Comparison of ENCODE assay signal across 9 mouse cellular contexts in the genomic region with DNA sequence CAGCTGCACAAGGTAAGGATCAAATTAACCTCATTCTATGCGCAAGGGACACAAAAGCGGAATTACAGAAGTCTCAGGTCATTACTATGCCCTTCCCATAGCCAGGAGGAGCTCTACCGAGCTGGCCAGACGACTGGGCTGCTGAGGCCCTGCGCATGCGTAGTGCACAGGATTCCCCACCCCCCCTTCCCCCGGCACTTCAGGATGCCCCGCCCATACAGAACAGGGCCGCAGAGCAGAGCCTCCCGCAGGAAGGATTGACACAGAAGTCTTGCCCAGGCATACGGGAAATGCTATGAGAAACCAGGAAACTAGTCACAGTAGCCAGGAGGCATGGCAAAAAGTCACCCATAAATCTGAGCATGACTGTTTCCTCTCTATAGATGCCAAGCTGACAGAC. TPM values are rescaled to one million over a fixed set of nuclear protein-coding genes. Genes with fewer than 3 reads are reported as not detected.
DNase-seq lines count a peak whose midpoint lies in the region; ATAC-seq and TF ChIP-seq lines count a peak whose summit lies in the region.
"Had no signal": no experiment of that assay in that cellular context is flagged by ENCODE, and none has a peak within 500 bp of the region (broad histone marks: within the 10 kb centered on the region; RNA-seq: fewer than 3 reads in every experiment).

No protein-coding gene starts in this region.

- H3K27me3 ChIP-seq in liver, adult 2 months (ENCODE audit: control insufficient read depth, insufficient read depth, low read length), result no peaks in the 10 kb centered on the region
- H3K27me3 ChIP-seq in midbrain, embryonic 16.5 days (ENCODE audit: control insufficient read depth, insufficient read depth, low read depth, low read length), result no peaks in the 10 kb centered on the region

- H3K4me1 ChIP-seq in cortical plate, adult 2 months (ENCODE audit: control insufficient read depth, insufficient read depth, low read length), result peaks cover 2% of the 10 kb centered on the region; the same call in 1 of the 2 replicates
- peaks cover 2% of the 10 kb centered on the region; the same call in 1 of the 2 replicates for H3K4me1 ChIP-seq in liver, adult 2 months (ENCODE audit: control insufficient read depth, insufficient read depth, low read length)
- peaks cover 4% of the 10 kb centered on the region; the same call in 1 of the 2 replicates for H3K4me1 ChIP-seq in midbrain, embryonic 16.5 days (ENCODE audit: control insufficient read depth, insufficient read depth, low read length)

- H3K9ac ChIP-seq in liver, adult 2 months (ENCODE audit: low read depth, low read length), result no peak overlapping the region
- 0 out of 2 replicates have a peak overlapping the region, but pooled peaks have one; percentile 5 for H3K9ac ChIP-seq in midbrain, embryonic 16.5 days (ENCODE audit: low read depth, low read length)

- peak overlapping the region; percentile 14 for H3K4me3 ChIP-seq in cortical plate, adult 2 months (ENCODE audit: insufficient read depth, low read length)
- H3K4me3 ChIP-seq in liver, adult 2 months (ENCODE audit: insufficient read depth, low read depth, low read length), result peak overlapping the region; percentile 36; the same call in 1 of the 2 replicates
- peak overlapping the region; percentile 25 for H3K4me3 ChIP-seq in midbrain, embryonic 16.5 days (ENCODE audit: low read depth, low read length)
- H3K4me3 ChIP-seq: myocyte had no signal

- H3K36me3 ChIP-seq in liver, adult 2 months (ENCODE audit: control insufficient read depth, insufficient read depth, low read length), result no peaks in the 10 kb centered on the region
- no peaks in the 10 kb centered on the region for H3K36me3 ChIP-seq in midbrain, embryonic 16.5 days (ENCODE audit: control insufficient read depth, insufficient read depth, low read length)

- TF ChIP-seq CTCF in cortical plate, adult 2 months (IDR thresholded peaks at IDR 0.05; ENCODE audit: extremely low read depth, insufficient read depth, low read length), result no peak
- peak; percentile 54 for TF ChIP-seq CTCF in liver, adult 2 months (IDR thresholded peaks at IDR 0.05; ENCODE audit: low read depth, low read length)

- intact Hi-C loops in left cerebral cortex, postnatal 36 days (cut with DNase I), result no loop called here
- intact Hi-C loops in left cerebral cortex, postnatal 14 days (cut with DNase I), result no loop called here
- intact Hi-C loops in gastrocnemius, postnatal 36 days (cut with DNase I), result no loop called here

- 9% methylated on average over 11 of the region's 11 CpGs for WGBS in liver, adult 2 months
- WGBS in midbrain, embryonic 16.5 days, result 1% methylated on average over 11 of the region's 11 CpGs

- H3K79me2 ChIP-seq in liver, adult 2 months (ENCODE audit: control insufficient read depth, insufficient read depth, low read length), result no peaks in the 10 kb centered on the region

- peak; percentile 17 to 27 for DNase-seq in left cerebral cortex, postnatal 36 days (ENCODE audit: low spot score in 2 of 2)
- no peak for DNase-seq in left cerebral cortex, postnatal 14 days (ENCODE audit: low spot score in 2 of 2)
- DNase-seq in gastrocnemius, postnatal 36 days, result peak; percentile 17 to 37
- peak; percentile 46 for DNase-seq in hindlimb bud, embryonic 11.5 days (ENCODE audit: extremely low spot score, low read depth, low spot score)
- DNase-seq in liver, adult 2 months (ENCODE audit: extremely low read depth, low read depth, low spot score), result peak; percentile 75
- peak; percentile 5 to 10 for DNase-seq in thymus, adult 18-20 months

- H3K4me2 ChIP-seq in midbrain, embryonic 16.5 days (ENCODE audit: low read length), result peak overlapping the region; percentile 54

- ATAC-seq in midbrain, embryonic 16.5 days, result peak; percentile 97

- H3K9me3 ChIP-seq in midbrain, embryonic 16.5 days (replicated peaks; ENCODE audit: control insufficient read depth, low read length, poor library complexity, severe bottlenecking), result no peaks in the 10 kb centered on the region

- peak; percentile 53; the same call in 1 of the 2 replicates for TF ChIP-seq POLR2A in cortical plate, adult 2 months (IDR thresholded peaks at IDR 0.05; ENCODE audit: extremely low read depth, insufficient read depth, low read length)
- no peak for TF ChIP-seq POLR2A in liver, adult 2 months (IDR thresholded peaks at IDR 0.05; ENCODE audit: extremely low read depth, insufficient read depth, low read length)

- no peak overlapping the region for H3K27ac ChIP-seq in cortical plate, adult 2 months (ENCODE audit: insufficient read depth, low read length)
- no peak overlapping the region for H3K27ac ChIP-seq in liver, adult 2 months (replicated peaks; ENCODE audit: insufficient read depth, low read depth, low read length)
- H3K27ac ChIP-seq in midbrain, embryonic 16.5 days (ENCODE audit: low read length), result peak overlapping the region; percentile 29; the same call in 1 of the 2 replicates

RNA-seq across cellular contexts. Expression of a gene that starts 41.5 kb away (rescaled TPM):
- total RNA-seq in left cerebral cortex, postnatal 36 days (2021), result 1 to 10 TPM; 2.4 to 2.6 TPM
- total RNA-seq in left cerebral cortex, postnatal 14 days (2021), result 1 to 10 TPM in 1 of 2 experiments, under 1 TPM in 1; 0.93 to 5.5 TPM
- polyA plus RNA-seq in cortical plate, adult 2 months (2012; rRNA removed), result 1.9 and 2.6 TPM in 2 replicates
- 1 to 10 TPM; 5.0 to 5.3 TPM for total RNA-seq in gastrocnemius, postnatal 36 days (2021)
- total RNA-seq in liver, adult 2 months (2014; rRNA removed), result 20.3 and 23.7 TPM in 2 replicates
- 5.6 and 6.3 TPM in 2 replicates for polyA plus RNA-seq in liver, adult 2 months (2012; rRNA removed)
- polyA plus RNA-seq in midbrain, embryonic 16.5 days (2015; fragmentation: Nextera tagmentation; extraction: Ambion mirVana), result 1.5 and 1.8 TPM in 2 replicates

Comparison
In these comparisons a context has a peak if more than half of its experiments do, and no peak if none do; other contexts are left out.
1. DNase-seq: peak in left cerebral cortex, postnatal 36 days (2 of 2), gastrocnemius, postnatal 36 days (2 of 2), hindlimb bud, embryonic 11.5 days (single experiment), liver, adult 2 months (single experiment) and thymus, adult 18-20 months (2 of 2); none in left cerebral cortex, postnatal 14 days (0 of 2).
2. Peak in every context shown above with its lines, with median percentiles within 50 percentile points of each other: H3K4me3 ChIP-seq.